Mouse (Mus musculus) neural tube, embryonic 13.5 days (tissue): ENCODE measurements around the gene Trim10. TPM values are rescaled to one million over a fixed set of nuclear protein-coding genes. Genes with fewer than 3 reads are reported as not detected.

Experiments
- ATAC-seq: fragments of 200-750 bp; cut with Nextera tagmentation; 2 replicates; pipeline ENCODE4 v1.8.0; 2017; ENCODE audit warnings: low read depth, mild to moderate bottlenecking, moderate TSS enrichment, moderate library complexity
- H3K27ac ChIP-seq: fragments of 300-500 bp; sonication (generic); replicated peaks from 2 replicates; pipeline ENCODE4 v1.5.1; 2015; ENCODE audit warnings: moderate library complexity, mild to moderate bottlenecking, inconsistent platforms
- H3K27me3 ChIP-seq: fragments of 300-500 bp; sonication (generic); 2 replicates; pipeline ENCODE4 v1.6.1; 2015; ENCODE audit warnings: mild to moderate bottlenecking, inconsistent platforms
- H3K36me3 ChIP-seq: fragments of 300-500 bp; sonication (generic); 2 replicates; pipeline ENCODE4 v1.6.1; 2015; ENCODE audit warnings: mild to moderate bottlenecking, inconsistent platforms
- H3K4me1 ChIP-seq: fragments of 300-500 bp; sonication (generic); replicated peaks from 2 replicates; pipeline ENCODE4 v1.6.1; 2015; ENCODE audit warnings: inconsistent platforms
- H3K4me2 ChIP-seq: fragments of 300-500 bp; sonication (generic); 2 replicates; pipeline ENCODE4 v1.6.1; 2015; ENCODE audit warnings: inconsistent platforms, mild to moderate bottlenecking, moderate library complexity
- H3K4me3 ChIP-seq: fragments of 300-500 bp; sonication (generic); 2 replicates; pipeline ENCODE4 v1.5.1; 2015; ENCODE audit warnings: mild to moderate bottlenecking, inconsistent platforms
- H3K9ac ChIP-seq: fragments of 300-500 bp; sonication (generic); 2 replicates; pipeline ENCODE4 v1.6.1; 2015; ENCODE audit warnings: moderate library complexity, mild to moderate bottlenecking, inconsistent platforms
- H3K9me3 ChIP-seq: fragments of 300-500 bp; sonication (generic); 2 replicates; pipeline ENCODE4 v1.6.1; 2016; ENCODE audit warnings: inconsistent platforms
- WGBS: fragments of 180-500 bp; shearing (Covaris S2); methylation state at CpG from one replicate; pipeline ENCODE4 v1.1.7; 2015; 5-methylcytosine and 5-hydroxymethylcytosine counted together
- polyA plus RNA-seq: library from polyadenylated mRNA; unstranded; fragments of >200 nt; fragmentation: Nextera tagmentation; extraction: Ambion mirVana; gene quantifications from 2 replicates; pipeline ENCODE4 v1.2.1, GENCODE M21; 2015

Trim10 gene
- polyA plus RNA-seq, 1 experiment from 2014 or later, result 1.6 TPM

- no peaks in the 10 kb centered on the region for H3K9me3 ChIP-seq
- ATAC-seq, result no peak
- H3K9ac ChIP-seq, result no peak overlapping the region
- H3K4me1 ChIP-seq, result no peaks in the 10 kb centered on the region
- no peaks in the 10 kb centered on the region for H3K27me3 ChIP-seq
- H3K4me2 ChIP-seq, result no peak overlapping the region
- no peak overlapping the region for H3K4me3 ChIP-seq
- no peak overlapping the region for H3K27ac ChIP-seq
- no peaks in the 10 kb centered on the region for H3K36me3 ChIP-seq
These were observed 27.7 kb downstream of the Trim10 start for GRCm38 (mm10) chr17:36897065-36897464.

- WGBS, result 71% methylated on average over 6 of the region's 6 CpGs
- H3K4me1 ChIP-seq, result no peaks in the 10 kb centered on the region
- H3K27ac ChIP-seq, result no peak within 1 kb of the TSS
- no peaks in the 10 kb centered on the region for H3K27me3 ChIP-seq
- H3K4me2 ChIP-seq, result no peak within 1 kb of the TSS
- H3K4me3 ChIP-seq, result no peak within 1 kb of the TSS
- no peak within 1 kb of the TSS for H3K9ac ChIP-seq
- no peaks in the 10 kb centered on the region for H3K9me3 ChIP-seq
- ATAC-seq, result no peak
- H3K36me3 ChIP-seq, result no peaks in the 10 kb centered on the region
These were observed 28.3 kb downstream of the Trim10 start, which contains the start of gene Trim31 for GRCm38 (mm10) chr17:36897552-36898205. Gene Trim31 (plus strand): TSS chr17:36898118.

GRCm38 (mm10) chr17:36899376-36899775, 30.0 kb downstream of the Trim10 start:
- WGBS, result 91% methylated on average over 4 of the region's 4 CpGs
- Histone ChIP-seq H3K4me3 (no peak overlapping the region), H3K27me3 (no peaks in the 10 kb centered on the region), H3K9ac (no peak overlapping the region), H3K27ac (no peak overlapping the region), H3K4me1 (no peaks in the 10 kb centered on the region), H3K36me3 (no peaks in the 10 kb centered on the region), H3K9me3 (no peaks in the 10 kb centered on the region), H3K4me2 (no peak overlapping the region)
- ATAC-seq, result no peak

GRCm38 (mm10) chr17:36900001-36900400, 30.6 kb downstream of the Trim10 start:
- no peaks in the 10 kb centered on the region for H3K36me3 ChIP-seq
- WGBS, result 82% methylated on average over 5 of the region's 5 CpGs
- H3K27ac ChIP-seq, result no peak overlapping the region
- no peak overlapping the region for H3K4me2 ChIP-seq
- no peak overlapping the region for H3K9ac ChIP-seq
- H3K4me1 ChIP-seq, result no peaks in the 10 kb centered on the region
- no peaks in the 10 kb centered on the region for H3K27me3 ChIP-seq
- H3K9me3 ChIP-seq, result no peaks in the 10 kb centered on the region
- no peak overlapping the region for H3K4me3 ChIP-seq
- no peak for ATAC-seq

- H3K27me3 ChIP-seq, result no peaks in the 10 kb centered on the region
- no peak overlapping the region for H3K4me2 ChIP-seq
- H3K4me1 ChIP-seq, result no peaks in the 10 kb centered on the region
- no peaks in the 10 kb centered on the region for H3K9me3 ChIP-seq
- 42% methylated on average over 1 of the region's 1 CpGs for WGBS
- no peaks in the 10 kb centered on the region for H3K36me3 ChIP-seq
- no peak for ATAC-seq
- no peak overlapping the region for H3K9ac ChIP-seq
- no peak overlapping the region for H3K4me3 ChIP-seq
- H3K27ac ChIP-seq, result no peak overlapping the region
These were observed 31.3 kb downstream of the Trim10 start for GRCm38 (mm10) chr17:36900691-36901090.

- Histone ChIP-seq H3K9ac (no peak overlapping the region), H3K4me1 (no peaks in the 10 kb centered on the region), H3K36me3 (no peaks in the 10 kb centered on the region), H3K4me2 (no peak overlapping the region), H3K27ac (no peak overlapping the region), H3K9me3 (no peaks in the 10 kb centered on the region), H3K27me3 (no peaks in the 10 kb centered on the region), H3K4me3 (no peak overlapping the region)
- WGBS, result 80% methylated on average over 3 of the region's 3 CpGs
- ATAC-seq, result no peak
These were observed 34.3 kb downstream of the Trim10 start for GRCm38 (mm10) chr17:36903651-36904050.

- Histone ChIP-seq H3K9ac (no peak overlapping the region), H3K9me3 (no peaks in the 10 kb centered on the region), H3K27ac (no peak overlapping the region), H3K27me3 (no peaks in the 10 kb centered on the region), H3K4me2 (no peak overlapping the region), H3K4me3 (no peak overlapping the region), H3K36me3 (no peaks in the 10 kb centered on the region), H3K4me1 (no peaks in the 10 kb centered on the region)
- WGBS, result 58% methylated on average over 1 of the region's 1 CpGs
- no peak for ATAC-seq
These were observed 38.9 kb downstream of the Trim10 start for GRCm38 (mm10) chr17:36908235-36908634.

GRCm38 (mm10) chr17:36909802-36910201, 40.4 kb downstream of the Trim10 start:
- WGBS, result 66% methylated on average over 4 of the region's 4 CpGs
- Histone ChIP-seq H3K36me3 (no peaks in the 10 kb centered on the region), H3K4me3 (no peak overlapping the region), H3K4me1 (no peaks in the 10 kb centered on the region), H3K27ac (no peak overlapping the region), H3K9me3 (no peaks in the 10 kb centered on the region), H3K27me3 (no peaks in the 10 kb centered on the region), H3K9ac (no peak overlapping the region), H3K4me2 (no peak overlapping the region)
- no peak for ATAC-seq

- Histone ChIP-seq H3K9ac (no peak overlapping the region), H3K27me3 (no peaks in the 10 kb centered on the region), H3K4me1 (no peaks in the 10 kb centered on the region), H3K9me3 (no peaks in the 10 kb centered on the region), H3K4me2 (no peak overlapping the region), H3K27ac (no peak overlapping the region), H3K4me3 (no peak overlapping the region), H3K36me3 (no peaks in the 10 kb centered on the region)
- WGBS, result 79% methylated on average over 2 of the region's 2 CpGs
- ATAC-seq, result no peak
These were observed 42.7 kb downstream of the Trim10 start for GRCm38 (mm10) chr17:36912031-36912430.

- Histone ChIP-seq H3K4me3 (no peak overlapping the region), H3K9ac (no peak overlapping the region), H3K27ac (no peak overlapping the region), H3K36me3 (no peaks in the 10 kb centered on the region), H3K27me3 (no peaks in the 10 kb centered on the region), H3K4me1 (no peaks in the 10 kb centered on the region), H3K4me2 (no peak overlapping the region), H3K9me3 (no peaks in the 10 kb centered on the region)
- ATAC-seq, result 0 out of 2 replicates have a peak, but pooled peaks have one; percentile 47
- WGBS, result 10% methylated on average over 2 of the region's 2 CpGs
These were observed 44.7 kb downstream of the Trim10 start for GRCm38 (mm10) chr17:36914108-36914507.

- Histone ChIP-seq H3K4me2 (no peak overlapping the region), H3K9me3 (no peaks in the 10 kb centered on the region), H3K27me3 (no peaks in the 10 kb centered on the region), H3K27ac (no peak overlapping the region), H3K36me3 (no peaks in the 10 kb centered on the region), H3K4me3 (no peak overlapping the region), H3K4me1 (no peaks in the 10 kb centered on the region), H3K9ac (no peak overlapping the region)
- 15% methylated on average over 9 of the region's 9 CpGs for WGBS
- ATAC-seq, result no peak
These were observed 45.7 kb downstream of the Trim10 start for GRCm38 (mm10) chr17:36915076-36915475.

GRCm38 (mm10) chr17:36920239-36920638, 50.9 kb downstream of the Trim10 start:
- H3K4me2 ChIP-seq, result no peak overlapping the region
- H3K4me1 ChIP-seq, result no peaks in the 10 kb centered on the region
- no peak overlapping the region for H3K4me3 ChIP-seq
- no peak overlapping the region for H3K27ac ChIP-seq
- H3K36me3 ChIP-seq, result no peaks in the 10 kb centered on the region
- ATAC-seq, result no peak
- no peak overlapping the region for H3K9ac ChIP-seq
- 58% methylated on average over 15 of the region's 15 CpGs for WGBS
- no peaks in the 10 kb centered on the region for H3K27me3 ChIP-seq
- no peaks in the 10 kb centered on the region for H3K9me3 ChIP-seq

- Histone ChIP-seq H3K27ac (no peak overlapping the region), H3K27me3 (no peaks in the 10 kb centered on the region), H3K4me2 (no peak overlapping the region), H3K4me3 (no peak overlapping the region), H3K9ac (no peak overlapping the region), H3K9me3 (no peaks in the 10 kb centered on the region), H3K36me3 (no peaks in the 10 kb centered on the region), H3K4me1 (no peaks in the 10 kb centered on the region)
- 89% methylated on average over 4 of the region's 4 CpGs for WGBS
- ATAC-seq, result no peak
These were observed 53.3 kb downstream of the Trim10 start for GRCm38 (mm10) chr17:36922715-36923114.
